Mouse (Mus musculus): ENCODE measurements around the gene Esr1. TPM values are rescaled to one million over a fixed set of nuclear protein-coding genes. Genes with fewer than 3 reads are reported as not detected.

Esr1 gene
- polyA plus RNA-seq, 1 experiment from 2014 or later, result 0.58 TPM

DNA sequence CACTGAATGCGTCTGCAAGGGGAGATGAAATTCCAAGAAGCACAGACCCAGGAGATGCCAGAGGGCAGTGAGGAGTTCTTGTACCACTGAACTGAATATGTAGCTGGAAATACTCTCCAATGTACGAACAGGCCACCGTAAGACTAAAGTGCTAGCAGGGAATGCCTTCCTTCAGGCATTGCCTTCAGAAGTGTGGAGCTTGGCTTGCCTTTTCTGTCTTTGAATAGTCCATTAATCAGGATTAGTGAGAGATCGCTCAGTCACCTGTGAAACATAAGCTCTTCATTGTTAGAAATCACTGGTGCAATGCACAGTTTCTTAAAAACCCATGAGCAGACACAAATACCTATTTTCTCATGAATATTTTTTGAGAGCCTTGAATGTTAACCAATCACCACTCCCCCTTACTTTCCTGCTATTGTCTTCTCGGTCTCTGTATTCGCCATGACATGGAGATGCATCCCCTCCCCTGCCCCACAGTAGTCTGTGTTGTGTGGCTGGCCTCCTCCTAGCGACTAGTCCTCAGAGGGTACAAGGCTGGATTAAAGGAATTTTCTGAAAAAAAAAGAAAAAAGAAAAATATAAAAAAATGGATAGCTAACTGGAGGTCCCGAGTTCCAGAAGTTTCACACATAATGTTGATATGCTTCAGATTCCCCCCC, 263.8 kb downstream of the Esr1 start:
- H3K4me2 ChIP-seq, result no peak overlapping the region
- ATAC-seq (replicated peaks; ENCODE audit: insufficient number of reproducible peaks, insufficient read depth, low FRiP score, low read depth), result no peak
- no peaks in the 10 kb centered on the region for H3K27me3 ChIP-seq
- 76% methylated on average over 8 of the region's 8 CpGs for WGBS
- no peaks in the 10 kb centered on the region for H3K4me1 ChIP-seq (replicated peaks)
- no peak overlapping the region for H3K27ac ChIP-seq
- H3K9me3 ChIP-seq (replicated peaks), result no peaks in the 10 kb centered on the region
- H3K36me3 ChIP-seq, result no peaks in the 10 kb centered on the region
- H3K9ac ChIP-seq, result no peak overlapping the region
- H3K4me3 ChIP-seq, result no peak overlapping the region

DNA sequence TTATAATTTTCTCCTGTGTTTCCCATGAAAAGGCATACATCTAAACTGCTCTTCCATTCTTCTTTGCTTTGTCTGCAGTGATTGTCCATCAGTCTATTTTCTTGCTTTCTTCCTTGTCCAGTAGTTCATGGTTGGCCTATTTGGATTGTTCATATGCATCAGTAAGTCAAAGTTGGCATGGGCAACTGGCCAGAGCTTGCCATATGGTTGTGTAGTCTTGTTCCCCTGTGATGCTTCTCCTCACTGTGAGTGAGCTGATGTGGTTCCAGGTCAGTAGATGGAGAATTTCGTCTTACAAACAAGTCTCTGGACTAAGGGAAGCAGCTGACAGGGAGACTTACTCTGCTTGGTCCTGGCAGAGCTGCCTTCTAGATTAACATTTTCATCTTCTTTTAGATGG, 270.0 kb downstream of the Esr1 start:
- 53% methylated on average over 1 of the region's 1 CpGs for WGBS
- Histone ChIP-seq H3K36me3 (no peaks in the 10 kb centered on the region), H3K27ac (no peak overlapping the region), H3K27me3 (no peaks in the 10 kb centered on the region), H3K9ac (no peak overlapping the region), H3K4me1 (replicated peaks) (no peaks in the 10 kb centered on the region), H3K9me3 (replicated peaks) (no peaks in the 10 kb centered on the region), H3K4me3 (no peak overlapping the region), H3K4me2 (no peak overlapping the region)
- ATAC-seq (replicated peaks; ENCODE audit: insufficient number of reproducible peaks, insufficient read depth, low FRiP score, low read depth), result no peak

DNA sequence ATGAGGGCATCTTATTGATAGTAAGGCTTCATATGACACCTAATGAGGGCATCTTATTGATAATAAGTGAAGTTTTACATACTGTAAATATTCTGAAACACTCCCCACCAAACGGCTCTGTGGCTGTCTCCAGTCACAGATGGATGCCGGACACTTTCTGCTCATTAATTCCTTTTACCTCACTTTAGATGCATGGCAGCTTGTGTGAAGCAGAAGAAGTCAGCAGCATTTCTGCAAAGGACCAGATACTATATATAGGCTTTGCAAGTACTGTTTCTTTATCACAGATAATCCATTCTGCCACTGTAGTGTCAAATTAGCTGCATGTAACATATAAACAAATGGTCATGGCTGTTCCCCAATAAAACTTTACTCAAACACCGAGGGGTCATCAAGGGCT, 274.1 kb downstream of the Esr1 start:
- no peaks in the 10 kb centered on the region for H3K36me3 ChIP-seq
- no peak for ATAC-seq (replicated peaks; ENCODE audit: insufficient number of reproducible peaks, insufficient read depth, low FRiP score, low read depth)
- H3K9me3 ChIP-seq (replicated peaks), result no peaks in the 10 kb centered on the region
- H3K27ac ChIP-seq, result no peak overlapping the region
- H3K9ac ChIP-seq, result no peak overlapping the region
- no peaks in the 10 kb centered on the region for H3K27me3 ChIP-seq
- H3K4me2 ChIP-seq, result no peak overlapping the region
- WGBS, result 72% methylated on average over 3 of the region's 3 CpGs
- H3K4me3 ChIP-seq, result no peak overlapping the region
- no peaks in the 10 kb centered on the region for H3K4me1 ChIP-seq (replicated peaks)

GRCm38 (mm10) chr10:4885961-4886360, 274.6 kb downstream of the Esr1 start:
- H3K4me3 ChIP-seq, result no peak overlapping the region
- no peak overlapping the region for H3K4me2 ChIP-seq
- no peaks in the 10 kb centered on the region for H3K36me3 ChIP-seq
- no peaks in the 10 kb centered on the region for H3K4me1 ChIP-seq (replicated peaks)
- WGBS, result 79% methylated on average over 8 of the region's 8 CpGs
- no peak overlapping the region for H3K9ac ChIP-seq
- H3K9me3 ChIP-seq (replicated peaks), result no peaks in the 10 kb centered on the region
- no peaks in the 10 kb centered on the region for H3K27me3 ChIP-seq
- H3K27ac ChIP-seq, result no peak overlapping the region
- ATAC-seq (replicated peaks; ENCODE audit: insufficient number of reproducible peaks, insufficient read depth, low FRiP score, low read depth), result no peak

GRCm38 (mm10) chr10:4893475-4893874, 282.1 kb downstream of the Esr1 start:
- Histone ChIP-seq H3K4me3 (no peak overlapping the region), H3K27me3 (no peaks in the 10 kb centered on the region), H3K9ac (no peak overlapping the region), H3K9me3 (replicated peaks) (no peaks in the 10 kb centered on the region), H3K36me3 (no peaks in the 10 kb centered on the region), H3K27ac (no peak overlapping the region), H3K4me2 (no peak overlapping the region), H3K4me1 (replicated peaks) (no peaks in the 10 kb centered on the region)
- 49% methylated on average over 1 of the region's 1 CpGs for WGBS
- no peak for ATAC-seq (replicated peaks; ENCODE audit: insufficient number of reproducible peaks, insufficient read depth, low FRiP score, low read depth)

GRCm38 (mm10) chr10:4897789-4898188, 286.4 kb downstream of the Esr1 start:
- no peak for ATAC-seq (replicated peaks; ENCODE audit: insufficient number of reproducible peaks, insufficient read depth, low FRiP score, low read depth)
- Histone ChIP-seq H3K4me1 (replicated peaks) (no peaks in the 10 kb centered on the region), H3K9ac (no peak overlapping the region), H3K27ac (no peak overlapping the region), H3K9me3 (replicated peaks) (no peaks in the 10 kb centered on the region), H3K36me3 (no peaks in the 10 kb centered on the region), H3K4me2 (no peak overlapping the region), H3K27me3 (no peaks in the 10 kb centered on the region), H3K4me3 (no peak overlapping the region)
- 68% methylated on average over 4 of the region's 4 CpGs for WGBS

DNA sequence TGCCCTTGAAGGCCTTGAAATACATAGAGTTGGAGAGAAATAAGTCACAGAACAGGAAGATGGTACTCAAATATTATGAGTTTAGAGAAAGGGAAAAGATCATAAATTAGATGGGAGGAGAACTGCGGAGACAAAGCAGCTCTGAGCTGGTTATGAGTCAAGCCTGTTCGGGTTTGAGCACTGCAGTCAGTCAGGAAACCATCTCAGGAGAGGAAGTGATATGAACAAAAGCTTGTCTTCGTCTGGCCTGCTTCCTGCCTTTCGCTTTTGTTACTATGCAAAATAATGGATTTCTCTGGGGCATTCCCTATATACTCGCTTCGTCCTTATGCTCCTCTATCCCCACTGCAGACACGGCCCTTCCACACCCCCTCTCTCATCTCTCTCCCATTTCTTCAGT, 288.9 kb downstream of the Esr1 start:
- H3K4me1 ChIP-seq (replicated peaks), result no peaks in the 10 kb centered on the region
- H3K9ac ChIP-seq, result no peak overlapping the region
- H3K4me2 ChIP-seq, result no peak overlapping the region
- no peak overlapping the region for H3K27ac ChIP-seq
- no peak; the same call in 1 of the 2 replicates for ATAC-seq (replicated peaks; ENCODE audit: insufficient number of reproducible peaks, insufficient read depth, low FRiP score, low read depth)
- no peak overlapping the region for H3K4me3 ChIP-seq
- H3K36me3 ChIP-seq, result no peaks in the 10 kb centered on the region
- WGBS, result 54% methylated on average over 7 of the region's 7 CpGs
- no peaks in the 10 kb centered on the region for H3K9me3 ChIP-seq (replicated peaks)
- H3K27me3 ChIP-seq, result no peaks in the 10 kb centered on the region

GRCm38 (mm10) chr10:4909271-4909670, 297.9 kb downstream of the Esr1 start:
- no peaks in the 10 kb centered on the region for H3K27me3 ChIP-seq
- ATAC-seq (replicated peaks; ENCODE audit: insufficient number of reproducible peaks, insufficient read depth, low FRiP score, low read depth), result no peak
- H3K36me3 ChIP-seq, result no peaks in the 10 kb centered on the region
- no peak overlapping the region for H3K4me3 ChIP-seq
- no peak overlapping the region for H3K9ac ChIP-seq
- no peaks in the 10 kb centered on the region for H3K4me1 ChIP-seq (replicated peaks)
- WGBS, result 62% methylated on average over 2 of the region's 2 CpGs
- H3K9me3 ChIP-seq (replicated peaks), result no peaks in the 10 kb centered on the region
- H3K4me2 ChIP-seq, result no peak overlapping the region
- no peak overlapping the region for H3K27ac ChIP-seq

- no peak overlapping the region for H3K4me2 ChIP-seq
- 77% methylated on average over 4 of the region's 4 CpGs for WGBS
Observed at GRCm38 (mm10) chr10:4910451-4910850, 299.1 kb downstream of the Esr1 start.

GRCm38 (mm10) chr10:4919046-4919445, 307.7 kb downstream of the Esr1 start:
- Histone ChIP-seq H3K4me2 (no peak overlapping the region), H3K9ac (no peak overlapping the region), H3K4me3 (no peak overlapping the region), H3K27me3 (no peaks in the 10 kb centered on the region), H3K4me1 (replicated peaks) (no peaks in the 10 kb centered on the region), H3K36me3 (no peaks in the 10 kb centered on the region), H3K27ac (no peak overlapping the region), H3K9me3 (replicated peaks) (no peaks in the 10 kb centered on the region)
- no peak for ATAC-seq (replicated peaks; ENCODE audit: insufficient number of reproducible peaks, insufficient read depth, low FRiP score, low read depth)
- 87% methylated on average over 4 of the region's 4 CpGs for WGBS

More at GRCm38 (mm10) chr10:4910451-4910850, 299.1 kb downstream of the Esr1 start:
- H3K27ac ChIP-seq, result no peak overlapping the region
- no peak for ATAC-seq (replicated peaks; ENCODE audit: insufficient number of reproducible peaks, insufficient read depth, low FRiP score, low read depth)
- no peak overlapping the region for H3K4me3 ChIP-seq
- no peaks in the 10 kb centered on the region for H3K27me3 ChIP-seq
- H3K4me1 ChIP-seq (replicated peaks), result no peaks in the 10 kb centered on the region
- H3K9me3 ChIP-seq (replicated peaks), result no peaks in the 10 kb centered on the region
- no peak overlapping the region for H3K9ac ChIP-seq
- no peaks in the 10 kb centered on the region for H3K36me3 ChIP-seq

- Histone ChIP-seq H3K36me3 (no peaks in the 10 kb centered on the region), H3K27ac (no peak overlapping the region), H3K4me1 (replicated peaks) (no peaks in the 10 kb centered on the region), H3K9ac (no peak overlapping the region), H3K27me3 (no peaks in the 10 kb centered on the region), H3K9me3 (replicated peaks) (no peaks in the 10 kb centered on the region), H3K4me2 (no peak overlapping the region), H3K4me3 (no peak overlapping the region)
- ATAC-seq (replicated peaks; ENCODE audit: insufficient number of reproducible peaks, insufficient read depth, low FRiP score, low read depth), result no peak
- 52% methylated on average over 2 of the region's 2 CpGs for WGBS
Observed at GRCm38 (mm10) chr10:4923616-4924015, 312.2 kb downstream of the Esr1 start.

DNA sequence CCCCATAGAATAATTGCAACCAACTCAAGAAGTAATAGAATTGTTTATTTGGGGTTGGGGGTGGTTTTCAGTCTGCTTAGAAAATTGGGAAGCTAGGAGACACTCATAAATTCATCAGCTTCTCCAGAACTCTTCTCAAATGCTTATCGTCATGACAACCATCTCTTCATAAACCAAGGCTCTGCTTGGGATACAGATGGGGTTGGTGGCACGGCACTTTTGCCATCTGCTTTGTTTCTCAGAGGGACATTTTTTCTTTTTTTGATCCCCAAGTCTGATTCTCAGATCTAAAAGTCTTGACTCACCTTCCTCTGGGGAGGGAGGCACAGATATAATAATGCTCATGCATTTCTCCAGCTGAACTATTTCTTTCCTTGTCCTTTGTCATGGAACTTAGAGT, 313.0 kb downstream of the Esr1 start:
- Histone ChIP-seq H3K4me2 (no peak overlapping the region), H3K9ac (no peak overlapping the region), H3K36me3 (no peaks in the 10 kb centered on the region), H3K4me1 (replicated peaks) (no peaks in the 10 kb centered on the region), H3K9me3 (replicated peaks) (no peaks in the 10 kb centered on the region), H3K27ac (no peak overlapping the region), H3K4me3 (no peak overlapping the region), H3K27me3 (no peaks in the 10 kb centered on the region)
- no peak for ATAC-seq (replicated peaks; ENCODE audit: insufficient number of reproducible peaks, insufficient read depth, low FRiP score, low read depth)
- WGBS, result 73% methylated on average over 2 of the region's 2 CpGs

Data from heart, embryonic 15.5 days (tissue).